Mouse (Mus musculus) ES-Bruce4 (cell line): ENCODE measurements around the gene Tgif2. TPM values are rescaled to one million over a fixed set of nuclear protein-coding genes. Genes with fewer than 3 reads are reported as not detected.
"Not testable (repeated sequence)": the region's sequence is repeated elsewhere in the genome, so short reads cannot be mapped to it uniquely, and the experiment has no call there.

Source experiments
- H3K27ac ChIP-seq: 2 replicates; pipeline ENCODE4 v1.5.1; 2012; ENCODE audit warnings: low read length, inconsistent platforms; ENCODE audit not compliant: insufficient read depth
- H3K27me3 ChIP-seq: 2 replicates; pipeline ENCODE4 v1.6.1; 2012; ENCODE audit warnings: mild to moderate bottlenecking, low read length, inconsistent platforms; ENCODE audit not compliant: control insufficient read depth, poor library complexity, insufficient read depth, severe bottlenecking
- H3K36me3 ChIP-seq: 2 replicates; pipeline ENCODE4 v1.6.1; 2012; ENCODE audit warnings: inconsistent platforms, mild to moderate bottlenecking, low read length, moderate library complexity; ENCODE audit not compliant: control insufficient read depth, poor library complexity, insufficient read depth, severe bottlenecking
- H3K4me1 ChIP-seq: one replicate; pipeline ENCODE4 v1.8.1; 2011; ENCODE audit warnings: low read length; ENCODE audit not compliant: control insufficient read depth, insufficient read depth
- H3K4me3 ChIP-seq: 2 replicates; pipeline ENCODE4 v1.5.1; 2011; ENCODE audit warnings: low read depth, mild to moderate bottlenecking, low read length
- H3K9ac ChIP-seq: 2 replicates; pipeline ENCODE4 v1.6.1; 2012; ENCODE audit warnings: low read depth, mild to moderate bottlenecking, inconsistent platforms; ENCODE audit not compliant: poor library complexity, severe bottlenecking
- H3K9me3 ChIP-seq: replicated peaks from 2 replicates; pipeline ENCODE4 v1.6.1; 2012; ENCODE audit warnings: mild to moderate bottlenecking, low read length, inconsistent platforms; ENCODE audit not compliant: control insufficient read depth, poor library complexity, insufficient read depth, severe bottlenecking
- CTCF ChIP-seq: IDR thresholded peaks from one replicate; pipeline ENCODE4 v1.8.1; 2011; ENCODE audit warnings: low read depth, low read length
- EP300 ChIP-seq: IDR thresholded peaks from 2 replicates; pipeline ENCODE4 v1.6.1; 2011; ENCODE audit warnings: low read depth, low read length; ENCODE audit not compliant: insufficient read depth
- POLR2A ChIP-seq: IDR thresholded peaks from one replicate; pipeline ENCODE4 v1.8.1; 2011; ENCODE audit warnings: low read length; ENCODE audit not compliant: insufficient read depth
- polyA plus RNA-seq: library from polyadenylated mRNA; stranded (reverse); fragments of >200 nt; gene quantifications from 2 replicates; pipeline ENCODE4 v1.2.4, GENCODE M21; 2011; ENCODE audit warnings: low read depth; ENCODE audit not compliant: missing spikeins, insufficient read depth, insufficient read length

Tgif2 gene
- 32.9 and 33.8 TPM in 2 replicates for polyA plus RNA-seq

GRCm38 (mm10) chr2:156839319-156840191 is at the start of gene Tgif2:
TSS of gene Tgif2 (plus strand) at chr2:156840007.
- H3K27me3 ChIP-seq, result no peaks in the 10 kb centered on the region
- H3K9me3 ChIP-seq, result no peaks in the 10 kb centered on the region
- TF ChIP-seq EP300 (peak; percentile 72; the same call in 1 of the 2 replicates), CTCF (no peak), POLR2A (no peak)
- H3K27ac ChIP-seq, result peak within 1 kb of the TSS; percentile 64
- peaks cover 16% of the 10 kb centered on the region for H3K36me3 ChIP-seq
- no peaks in the 10 kb centered on the region for H3K4me1 ChIP-seq
- H3K9ac ChIP-seq, result peak within 1 kb of the TSS; percentile 90
- H3K4me3 ChIP-seq, result peak within 1 kb of the TSS; percentile 89

DNA sequence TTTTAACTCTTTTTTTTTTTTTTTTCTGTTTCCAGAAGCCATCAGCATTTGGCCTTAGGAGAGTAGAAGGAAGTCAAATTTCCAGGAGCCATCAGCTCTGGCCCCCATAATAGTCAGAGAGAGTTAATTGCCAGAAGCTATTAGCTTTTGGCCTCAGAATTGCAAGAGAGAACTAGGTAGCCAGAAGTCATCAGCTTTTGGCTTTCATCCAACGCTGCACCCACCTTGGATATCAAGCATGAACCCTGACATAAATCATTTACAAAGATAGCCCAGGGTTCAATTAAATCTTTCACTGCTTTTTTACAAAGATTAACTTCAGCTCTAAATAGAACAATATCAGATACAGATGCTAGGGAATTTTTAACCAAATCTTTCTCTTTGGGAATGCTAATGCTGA is 41.3 kb upstream of the Tgif2 start:
- no peaks in the 10 kb centered on the region for H3K27me3 ChIP-seq
- H3K9me3 ChIP-seq, result peaks cover 9% of the 10 kb centered on the region; the same call in 1 of the 2 replicates
- no peaks in the 10 kb centered on the region for H3K36me3 ChIP-seq
- no peak for TF ChIP-seq EP300
- TF ChIP-seq POLR2A, result no peak
- no peak for TF ChIP-seq CTCF
- no peak overlapping the region for H3K4me3 ChIP-seq
- no peaks in the 10 kb centered on the region for H3K4me1 ChIP-seq
- no peak overlapping the region for H3K27ac ChIP-seq
- no peak overlapping the region for H3K9ac ChIP-seq

- Histone ChIP-seq H3K4me3 (no peak overlapping the region), H3K4me1 (no peaks in the 10 kb centered on the region), H3K27me3 (no peaks in the 10 kb centered on the region), H3K9me3 (peaks cover 9% of the 10 kb centered on the region; the same call in 1 of the 2 replicates), H3K36me3 (no peaks in the 10 kb centered on the region), H3K27ac (no peak overlapping the region), H3K9ac (no peak overlapping the region)
- TF ChIP-seq EP300 (no peak), POLR2A (no peak), CTCF (no peak)
Measured at GRCm38 (mm10) chr2:156801045-156801444, 38.8 kb upstream of the Tgif2 start.

DNA sequence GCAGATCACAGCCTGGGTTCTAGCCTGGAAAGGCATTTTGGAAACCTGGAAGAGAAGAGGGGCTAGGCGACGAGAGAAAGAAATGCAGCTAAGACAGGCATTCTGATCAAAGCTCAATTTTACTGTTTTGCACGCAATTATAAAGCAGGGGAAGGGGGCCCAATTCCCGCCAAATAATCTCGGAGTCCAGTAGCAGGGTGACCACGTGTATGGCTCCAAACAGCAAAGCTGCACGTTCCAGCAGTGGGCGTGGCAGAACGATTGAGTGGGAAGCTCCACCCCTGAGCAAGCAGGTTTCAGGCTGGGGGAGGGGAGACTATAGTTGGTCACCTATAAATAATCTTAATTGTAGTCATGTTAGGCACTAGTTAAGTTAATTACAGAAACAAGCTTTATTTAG is 37.7 kb upstream of the Tgif2 start:
- not testable (repeated sequence) for H3K27ac ChIP-seq, H3K9ac ChIP-seq, H3K36me3 ChIP-seq, H3K27me3 ChIP-seq, H3K4me1 ChIP-seq, H3K9me3 ChIP-seq, H3K4me3 ChIP-seq
- 0 out of 2 replicates have a peak, but pooled peaks have one; percentile 21 for TF ChIP-seq EP300

DNA sequence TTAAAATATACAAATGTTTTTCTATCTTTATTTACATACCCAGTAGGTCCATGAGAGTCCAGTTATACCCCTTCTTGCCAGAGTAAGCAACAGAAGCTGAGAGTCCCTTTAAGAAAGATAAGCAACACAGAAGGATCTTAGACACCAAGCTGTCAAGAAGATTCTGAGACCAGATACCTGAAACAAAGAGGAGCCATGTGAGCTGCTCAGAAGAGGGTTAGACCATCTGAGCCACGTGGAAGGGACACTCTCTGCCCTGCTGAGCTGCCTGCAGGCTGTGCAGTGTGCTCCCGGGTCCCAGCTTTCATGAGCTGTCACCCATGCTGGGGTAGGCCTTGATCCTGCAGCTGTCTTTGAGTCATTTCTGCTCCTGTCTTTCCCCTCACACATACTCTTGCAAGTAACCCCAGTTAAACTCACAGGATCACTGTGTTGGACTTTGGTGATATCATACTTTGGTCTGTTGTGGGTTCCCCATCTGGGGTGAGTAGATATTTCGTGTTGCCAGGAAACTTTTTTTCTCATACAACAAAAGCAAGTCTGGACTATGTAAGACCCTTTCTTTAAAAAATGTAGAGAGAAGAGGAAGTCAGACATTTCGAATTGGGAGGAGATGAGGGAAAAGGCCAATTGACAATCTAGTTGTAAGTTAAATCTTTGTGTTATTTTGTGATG is 36.0 kb upstream of the Tgif2 start:
- no peaks in the 10 kb centered on the region for H3K4me1 ChIP-seq
- H3K4me3 ChIP-seq, result no peak overlapping the region
- H3K9me3 ChIP-seq, result no peaks in the 10 kb centered on the region
- no peaks in the 10 kb centered on the region for H3K36me3 ChIP-seq
- H3K27ac ChIP-seq, result no peak overlapping the region
- H3K27me3 ChIP-seq, result no peaks in the 10 kb centered on the region
- H3K9ac ChIP-seq, result no peak overlapping the region
- TF ChIP-seq CTCF (no peak), EP300 (no peak), POLR2A (no peak)

- no peaks in the 10 kb centered on the region for H3K4me1 ChIP-seq
- H3K36me3 ChIP-seq, result no peaks in the 10 kb centered on the region
- no peaks in the 10 kb centered on the region for H3K9me3 ChIP-seq
- no peak overlapping the region for H3K4me3 ChIP-seq
- no peaks in the 10 kb centered on the region for H3K27me3 ChIP-seq
- TF ChIP-seq EP300, result no peak
- no peak overlapping the region for H3K9ac ChIP-seq
- H3K27ac ChIP-seq, result no peak overlapping the region
Measured at GRCm38 (mm10) chr2:156804589-156804988, 35.2 kb upstream of the Tgif2 start.
